Mouse (Mus musculus): Measurements from ENCODE around the gene Gck. TPM values are rescaled to one million over a fixed set of nuclear protein-coding genes. Genes with fewer than 3 reads are reported as not detected.
"Not testable (repeated sequence)": the region's sequence is repeated elsewhere in the genome, so short reads cannot be mapped to it uniquely, and the experiment has no call there.

Gck gene
- polyA plus RNA-seq, 1 experiment = 1.7 TPM

GRCm38 (mm10) chr11:5892151-5892591 is 57.7 kb downstream of the Gck start:
- no peaks in the 10 kb centered on the region for H3K36me3 ChIP-seq (replicated peaks; ENCODE audit: low read length)
- H3K27me3 ChIP-seq (replicated peaks) = peaks cover 65% of the 10 kb centered on the region
- H3K4me1 ChIP-seq = peaks cover 11% of the 10 kb centered on the region
- TF ChIP-seq GATA1 (IDR thresholded peaks at IDR 0.05; ENCODE audit: borderline replicate concordance, low read length) = no peak
- TF ChIP-seq FLI1 (IDR thresholded peaks at IDR 0.05; ENCODE audit: low read length) = no peak
- H3K9me3 ChIP-seq = no peaks in the 10 kb centered on the region
- H3K4me3 ChIP-seq (replicated peaks) = no peak overlapping the region

GRCm38 (mm10) chr11:5888563-5888962 is 61.3 kb downstream of the Gck start:
- not testable (repeated sequence) for H3K4me3 ChIP-seq (replicated peaks); H3K36me3 ChIP-seq (replicated peaks; ENCODE audit: low read length); H3K9me3 ChIP-seq
- Histone ChIP-seq H3K27me3 (replicated peaks) (peaks cover 37% of the 10 kb centered on the region), H3K4me1 (peaks cover 16% of the 10 kb centered on the region)

GRCm38 (mm10) chr11:5887250-5887649 is 62.6 kb downstream of the Gck start:
- peaks cover 20% of the 10 kb centered on the region for H3K4me1 ChIP-seq

GRCm38 (mm10) chr11:5886187-5886586 is 63.7 kb downstream of the Gck start:
- no peak for TF ChIP-seq GATA1 (IDR thresholded peaks at IDR 0.05; ENCODE audit: borderline replicate concordance, low read length)
- TF ChIP-seq FLI1 (IDR thresholded peaks at IDR 0.05; ENCODE audit: low read length) = no peak
- Histone ChIP-seq H3K9me3 (no peaks in the 10 kb centered on the region), H3K4me1 (peaks cover 21% of the 10 kb centered on the region), H3K4me3 (replicated peaks) (no peak overlapping the region), H3K36me3 (replicated peaks; ENCODE audit: low read length) (no peaks in the 10 kb centered on the region), H3K27me3 (replicated peaks) (peaks cover 21% of the 10 kb centered on the region)

More at GRCm38 (mm10) chr11:5887250-5887649, 62.6 kb downstream of the Gck start:
- H3K27me3 ChIP-seq (replicated peaks) = peaks cover 31% of the 10 kb centered on the region
- H3K36me3 ChIP-seq (replicated peaks; ENCODE audit: low read length) = no peaks in the 10 kb centered on the region
- H3K4me3 ChIP-seq (replicated peaks) = no peak overlapping the region
- no peak for TF ChIP-seq FLI1 (IDR thresholded peaks at IDR 0.05; ENCODE audit: low read length)
- no peak for TF ChIP-seq GATA1 (IDR thresholded peaks at IDR 0.05; ENCODE audit: borderline replicate concordance, low read length)
- no peaks in the 10 kb centered on the region for H3K9me3 ChIP-seq

GRCm38 (mm10) chr11:5882518-5882917 is 67.4 kb downstream of the Gck start:
- Histone ChIP-seq H3K27me3 (replicated peaks) (no peaks in the 10 kb centered on the region), H3K36me3 (replicated peaks; ENCODE audit: low read length) (no peaks in the 10 kb centered on the region), H3K4me3 (replicated peaks) (peak overlapping the region; percentile 77), H3K9me3 (no peaks in the 10 kb centered on the region), H3K4me1 (peaks cover 40% of the 10 kb centered on the region)
- TF ChIP-seq FLI1 (IDR thresholded peaks at IDR 0.05; ENCODE audit: low read length) = no peak
- no peak for TF ChIP-seq GATA1 (IDR thresholded peaks at IDR 0.05; ENCODE audit: borderline replicate concordance, low read length)

- Histone ChIP-seq H3K27me3 (replicated peaks) (no peaks in the 10 kb centered on the region), H3K4me3 (replicated peaks) (no peak overlapping the region), H3K9me3 (no peaks in the 10 kb centered on the region), H3K36me3 (replicated peaks; ENCODE audit: low read length) (peaks cover 19% of the 10 kb centered on the region), H3K4me1 (peaks cover 53% of the 10 kb centered on the region)
- no peak for TF ChIP-seq GATA1 (IDR thresholded peaks at IDR 0.05; ENCODE audit: borderline replicate concordance, low read length)
- TF ChIP-seq FLI1 (IDR thresholded peaks at IDR 0.05; ENCODE audit: low read length) = no peak
Observed at GRCm38 (mm10) chr11:5879905-5880304, 70.0 kb downstream of the Gck start.

- no peaks in the 10 kb centered on the region for H3K9me3 ChIP-seq
- no peaks in the 10 kb centered on the region for H3K27me3 ChIP-seq (replicated peaks)
- peak overlapping the region; percentile 96 for H3K4me3 ChIP-seq (replicated peaks)
- no peak for TF ChIP-seq FLI1 (IDR thresholded peaks at IDR 0.05; ENCODE audit: low read length)
- TF ChIP-seq GATA1 (IDR thresholded peaks at IDR 0.05; ENCODE audit: borderline replicate concordance, low read length) = no peak
- peaks cover 53% of the 10 kb centered on the region for H3K4me1 ChIP-seq
- H3K36me3 ChIP-seq (replicated peaks; ENCODE audit: low read length) = peaks cover 31% of the 10 kb centered on the region
Observed at GRCm38 (mm10) chr11:5878661-5879060, 71.2 kb downstream of the Gck start.

- Histone ChIP-seq H3K36me3 (replicated peaks; ENCODE audit: low read length) (peaks cover 38% of the 10 kb centered on the region), H3K9me3 (no peaks in the 10 kb centered on the region), H3K4me3 (replicated peaks) (peak within 1 kb of the TSS; percentile 96), H3K27me3 (replicated peaks) (no peaks in the 10 kb centered on the region), H3K4me1 (peaks cover 48% of the 10 kb centered on the region)
- TF ChIP-seq FLI1 (IDR thresholded peaks at IDR 0.05; ENCODE audit: low read length) (no peak), GATA1 (IDR thresholded peaks at IDR 0.05; ENCODE audit: borderline replicate concordance, low read length) (no peak)
Observed at GRCm38 (mm10) chr11:5877921-5878526, 71.9 kb downstream of the Gck start, which contains the start of gene Pold2. Gene Pold2, minus strand, starts transcription at chr11:5878292.

- TF ChIP-seq GATA1 (IDR thresholded peaks at IDR 0.05; ENCODE audit: borderline replicate concordance, low read length) (no peak), FLI1 (IDR thresholded peaks at IDR 0.05; ENCODE audit: low read length) (no peak)
- Histone ChIP-seq H3K9me3 (no peaks in the 10 kb centered on the region), H3K36me3 (replicated peaks; ENCODE audit: low read length) (peaks cover 44% of the 10 kb centered on the region), H3K4me3 (replicated peaks) (peak overlapping the region; percentile 96), H3K4me1 (peaks cover 42% of the 10 kb centered on the region), H3K27me3 (replicated peaks) (no peaks in the 10 kb centered on the region)
Observed at GRCm38 (mm10) chr11:5877421-5877820, 72.5 kb downstream of the Gck start.

- Histone ChIP-seq H3K27me3 (replicated peaks) (peaks cover 3% of the 10 kb centered on the region), H3K4me3 (replicated peaks) (peak overlapping the region; percentile 42), H3K4me1 (peaks cover 24% of the 10 kb centered on the region), H3K9me3 (no peaks in the 10 kb centered on the region), H3K36me3 (replicated peaks; ENCODE audit: low read length) (peaks cover 78% of the 10 kb centered on the region)
- TF ChIP-seq FLI1 (IDR thresholded peaks at IDR 0.05; ENCODE audit: low read length) (no peak), GATA1 (IDR thresholded peaks at IDR 0.05; ENCODE audit: borderline replicate concordance, low read length) (no peak)
Observed at GRCm38 (mm10) chr11:5873192-5873591, 76.7 kb downstream of the Gck start.
